Comparison of ENCODE assay signal across 18 mouse cellular contexts in genomic region chr12:79242921-79243320, GRCm38 (mm10). TPM values are rescaled to one million over a fixed set of nuclear protein-coding genes. Genes with fewer than 3 reads are reported as not detected.
"Had no signal": no experiment of that assay in that cellular context is flagged by ENCODE, and none has a peak within 500 bp of the region (broad histone marks: within the 10 kb centered on the region; RNA-seq: fewer than 3 reads in every experiment).

No protein-coding gene starts in this region.

- H3K4me3 ChIP-seq: liver, embryonic 15.5 days; lung, embryonic 15.5 days; megakaryocyte, embryonic 14.5 days; midbrain, embryonic 13.5 days; midbrain, embryonic 15.5 days; neural tube, embryonic 12.5 days; stomach, embryonic 15.5 days had no signal

- DNase-seq: liver, postnatal 0 days; lung, adult 2 months; lung, postnatal 14 days; lung, postnatal 36 days; right cerebral cortex, postnatal 14 days; thymus, adult 2 months; thymus, postnatal 25 days; thymus, postnatal 4 days had no signal

- H3K27me3 ChIP-seq: liver, embryonic 15.5 days; lung, embryonic 15.5 days; megakaryocyte, embryonic 14.5 days; midbrain, embryonic 13.5 days; midbrain, embryonic 15.5 days; neural tube, embryonic 12.5 days; stomach, embryonic 15.5 days had no signal

- H3K27ac ChIP-seq: liver, embryonic 15.5 days; lung, embryonic 15.5 days; macrophage; midbrain, embryonic 13.5 days; midbrain, embryonic 15.5 days; neural tube, embryonic 12.5 days; stomach, embryonic 15.5 days; stomach, postnatal 0 days had no signal

- H3K4me1 ChIP-seq: liver, embryonic 15.5 days; lung, embryonic 15.5 days; megakaryocyte, embryonic 14.5 days; midbrain, embryonic 13.5 days; midbrain, embryonic 15.5 days; neural tube, embryonic 12.5 days; stomach, embryonic 15.5 days had no signal

- H3K9me3 ChIP-seq: liver, embryonic 15.5 days; lung, embryonic 15.5 days; megakaryocyte, embryonic 14.5 days; midbrain, embryonic 13.5 days; midbrain, embryonic 15.5 days; neural tube, embryonic 12.5 days; stomach, embryonic 15.5 days had no signal

- H3K9ac ChIP-seq: liver, embryonic 15.5 days; liver, postnatal 0 days; lung, embryonic 15.5 days; midbrain, embryonic 13.5 days; midbrain, embryonic 15.5 days; neural tube, embryonic 12.5 days; stomach, embryonic 15.5 days had no signal

RNA-seq across cellular contexts. Expression of gene Rad51b, which starts 54.2 kb away (rescaled TPM):
- total RNA-seq: monocyte, adult 5-6 weeks had no signal
